Comparison of ENCODE assay signal across 16 mouse cellular contexts in the genomic region with DNA sequence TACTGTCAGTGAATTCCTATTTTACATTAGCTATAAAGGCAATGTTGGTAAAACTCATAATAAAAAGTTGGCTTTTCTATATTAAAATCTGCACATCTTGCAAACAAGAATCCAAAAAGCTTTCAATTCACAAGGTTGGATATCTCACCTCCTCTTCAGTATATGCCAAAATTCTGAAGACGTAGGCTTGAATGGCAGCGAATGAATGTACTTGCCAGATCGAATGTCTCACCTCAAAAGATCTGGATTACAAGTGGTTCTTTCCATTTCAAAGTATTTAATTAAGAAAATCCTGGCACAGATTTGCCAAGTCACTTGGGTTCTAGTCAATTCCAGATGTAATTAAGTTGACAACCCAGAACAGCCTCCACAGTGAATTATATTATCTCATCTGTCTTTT.
"Had no signal": no experiment of that assay in that cellular context is flagged by ENCODE, and none has a peak within 500 bp of the region (broad histone marks: within the 10 kb centered on the region; RNA-seq: fewer than 3 reads in every experiment).

No protein-coding gene starts in this region.

- ATAC-seq: liver, postnatal 0 days; lung, postnatal 0 days; midbrain, embryonic 13.5 days; midbrain, embryonic 15.5 days had no signal

- H3K27ac ChIP-seq: lung, embryonic 15.5 days; macrophage; midbrain, embryonic 13.5 days; midbrain, embryonic 15.5 days; neural tube, embryonic 12.5 days; stomach, embryonic 15.5 days; stomach, postnatal 0 days had no signal

- DNase-seq: liver, postnatal 0 days; lung, adult 2 months; lung, postnatal 14 days; lung, postnatal 36 days; thymus, adult 18-20 months; thymus, postnatal 14 days; thymus, postnatal 36 days had no signal

- H3K4me3 ChIP-seq: lung, embryonic 15.5 days; megakaryocyte, embryonic 14.5 days; midbrain, embryonic 13.5 days; midbrain, embryonic 15.5 days; neural tube, embryonic 12.5 days; stomach, embryonic 15.5 days had no signal
